Mouse (Mus musculus) midbrain, embryonic 16.5 days (tissue): ENCODE data around the gene A930004D18Rik. TPM values are rescaled to one million over a fixed set of nuclear protein-coding genes. Genes with fewer than 3 reads are reported as not detected.
A peak's percentile ranks its signal among the peaks of the same experiment; 100 is the strongest.

Experiments
- ATAC-seq: fragments of 200-750 bp; cut with Nextera tagmentation; 2 replicates; pipeline ENCODE4 v1.8.0; 2017; ENCODE audit warnings: moderate TSS enrichment
- H3K27ac ChIP-seq: fragments of 300-500 bp; sonication (generic); 2 replicates; pipeline ENCODE4 v1.5.1; 2014; ENCODE audit warnings: mild to moderate bottlenecking, low read length, mixed read lengths
- H3K27me3 ChIP-seq: fragments of 300-500 bp; sonication (generic); 2 replicates; pipeline ENCODE4 v1.6.1; 2014; ENCODE audit warnings: low read depth, low read length, mixed read lengths; ENCODE audit not compliant: control insufficient read depth, insufficient read depth
- H3K36me3 ChIP-seq: fragments of 300-500 bp; sonication (generic); 2 replicates; pipeline ENCODE4 v1.6.1; 2014; ENCODE audit warnings: mild to moderate bottlenecking, low read length, moderate library complexity, mixed read lengths; ENCODE audit not compliant: control insufficient read depth, insufficient read depth
- H3K4me1 ChIP-seq: fragments of 300-500 bp; sonication (generic); 2 replicates; pipeline ENCODE4 v1.6.1; 2014; ENCODE audit warnings: mild to moderate bottlenecking, low read length, mixed read lengths; ENCODE audit not compliant: control insufficient read depth, insufficient read depth
- H3K4me2 ChIP-seq: fragments of 300-500 bp; sonication (generic); 2 replicates; pipeline ENCODE4 v1.6.1; 2014; ENCODE audit warnings: mild to moderate bottlenecking, low read length, mixed read lengths
- H3K4me3 ChIP-seq: fragments of 300-500 bp; sonication (generic); 2 replicates; pipeline ENCODE4 v1.5.1; 2014; ENCODE audit warnings: low read depth, mild to moderate bottlenecking, low read length, moderate library complexity, mixed read lengths
- H3K9ac ChIP-seq: fragments of 300-500 bp; sonication (generic); 2 replicates; pipeline ENCODE4 v1.6.1; 2014; ENCODE audit warnings: low read depth, low read length, mixed read lengths
- H3K9me3 ChIP-seq: fragments of 300-500 bp; sonication (generic); replicated peaks from 2 replicates; pipeline ENCODE4 v1.6.1; 2014; ENCODE audit warnings: mild to moderate bottlenecking, low read length, mixed read lengths; ENCODE audit not compliant: control insufficient read depth, poor library complexity, severe bottlenecking
- WGBS: fragments of 180-500 bp; shearing (Covaris S2); extraction: QIAGEN DNeasy Blood & Tissue Kit; methylation state at CpG from one replicate; pipeline ENCODE4 v1.1.7; 2014; 5-methylcytosine and 5-hydroxymethylcytosine counted together
- polyA plus RNA-seq: library from polyadenylated mRNA; unstranded; fragments of >200 nt; fragmentation: Nextera tagmentation; extraction: Ambion mirVana; gene quantifications from 2 replicates; pipeline ENCODE4 v1.2.1, GENCODE M21; 2015

A930004D18Rik gene
- polyA plus RNA-seq, 1 experiment from 2014 or later, result 7.5 TPM

- Histone ChIP-seq H3K27ac (peak overlapping the region; percentile 99), H3K9me3 (no peaks in the 10 kb centered on the region), H3K9ac (peak overlapping the region; percentile 97), H3K36me3 (no peaks in the 10 kb centered on the region), H3K4me1 (peaks cover 17% of the 10 kb centered on the region), H3K27me3 (no peaks in the 10 kb centered on the region), H3K4me3 (peak overlapping the region; percentile 83), H3K4me2 (peak overlapping the region; percentile 91)
- peak; percentile 63 for ATAC-seq
- 0% methylated on average over 18 of the region's 18 CpGs for WGBS
Observed at GRCm38 (mm10) chr2:18063763-18064251, 26.3 kb upstream of the A930004D18Rik start.

- Histone ChIP-seq H3K36me3 (no peaks in the 10 kb centered on the region), H3K27ac (no peak overlapping the region), H3K4me1 (peaks cover 15% of the 10 kb centered on the region), H3K4me3 (no peak overlapping the region), H3K4me2 (no peak overlapping the region), H3K9me3 (no peaks in the 10 kb centered on the region), H3K27me3 (no peaks in the 10 kb centered on the region), H3K9ac (no peak overlapping the region)
- 38% methylated on average over 1 of the region's 1 CpGs for WGBS
- no peak for ATAC-seq
Observed at GRCm38 (mm10) chr2:18060396-18060795, 22.9 kb upstream of the A930004D18Rik start.

- 79% methylated on average over 1 of the region's 1 CpGs for WGBS
Observed at GRCm38 (mm10) chr2:18059891-18060290, 22.4 kb upstream of the A930004D18Rik start.

GRCm38 (mm10) chr2:18059063-18059462, 21.5 kb upstream of the A930004D18Rik start:
- Histone ChIP-seq H3K4me1 (peaks cover 19% of the 10 kb centered on the region), H3K27me3 (no peaks in the 10 kb centered on the region), H3K36me3 (no peaks in the 10 kb centered on the region), H3K9me3 (no peaks in the 10 kb centered on the region), H3K4me3 (no peak overlapping the region), H3K9ac (no peak overlapping the region), H3K4me2 (no peak overlapping the region), H3K27ac (no peak overlapping the region)
- no peak for ATAC-seq
- 43% methylated on average over 2 of the region's 2 CpGs for WGBS

More at GRCm38 (mm10) chr2:18059891-18060290, 22.4 kb upstream of the A930004D18Rik start:
- H3K36me3 ChIP-seq, result no peaks in the 10 kb centered on the region
- H3K27ac ChIP-seq, result no peak overlapping the region
- H3K4me3 ChIP-seq, result no peak overlapping the region
- H3K4me1 ChIP-seq, result peaks cover 19% of the 10 kb centered on the region
- H3K4me2 ChIP-seq, result no peak overlapping the region
- no peaks in the 10 kb centered on the region for H3K9me3 ChIP-seq
- H3K9ac ChIP-seq, result no peak overlapping the region
- H3K27me3 ChIP-seq, result no peaks in the 10 kb centered on the region
- ATAC-seq, result no peak

- H3K4me1 ChIP-seq, result peaks cover 20% of the 10 kb centered on the region
- H3K4me2 ChIP-seq, result peak overlapping the region; percentile 90
- H3K27me3 ChIP-seq, result no peaks in the 10 kb centered on the region
- 13% methylated on average over 9 of the region's 9 CpGs for WGBS
- no peaks in the 10 kb centered on the region for H3K36me3 ChIP-seq
- peak overlapping the region; percentile 98 for H3K27ac ChIP-seq
- peak overlapping the region; percentile 72 for H3K4me3 ChIP-seq
- no peaks in the 10 kb centered on the region for H3K9me3 ChIP-seq
- ATAC-seq, result no peak
- H3K9ac ChIP-seq, result peak overlapping the region; percentile 86
Observed at GRCm38 (mm10) chr2:18058146-18058708, 20.7 kb upstream of the A930004D18Rik start.

GRCm38 (mm10) chr2:18057336-18058145, 20.0 kb upstream of the A930004D18Rik start:
- Histone ChIP-seq H3K27me3 (no peaks in the 10 kb centered on the region), H3K4me2 (peak overlapping the region; percentile 90), H3K4me3 (peak overlapping the region; percentile 72), H3K9ac (peak overlapping the region; percentile 86), H3K27ac (peak overlapping the region; percentile 98), H3K36me3 (no peaks in the 10 kb centered on the region), H3K9me3 (no peaks in the 10 kb centered on the region), H3K4me1 (peaks cover 20% of the 10 kb centered on the region)
- under 1% methylated on average over 48 of the region's 48 CpGs for WGBS
- peak; percentile 26 for ATAC-seq

GRCm38 (mm10) chr2:18056786-18057255, 19.3 kb upstream of the A930004D18Rik start:
- peaks cover 20% of the 10 kb centered on the region for H3K4me1 ChIP-seq
- peak overlapping the region; percentile 90 for H3K4me2 ChIP-seq
- under 1% methylated on average over 34 of the region's 50 CpGs for WGBS
- peak; percentile 95 for ATAC-seq
- H3K9ac ChIP-seq, result peak overlapping the region; percentile 86
- H3K9me3 ChIP-seq, result no peaks in the 10 kb centered on the region
- H3K27me3 ChIP-seq, result no peaks in the 10 kb centered on the region
- H3K27ac ChIP-seq, result peak overlapping the region; percentile 98
- no peaks in the 10 kb centered on the region for H3K36me3 ChIP-seq
- peak overlapping the region; percentile 72 for H3K4me3 ChIP-seq

GRCm38 (mm10) chr2:18055929-18056785, 18.6 kb upstream of the A930004D18Rik start:
- Histone ChIP-seq H3K9me3 (no peaks in the 10 kb centered on the region), H3K27me3 (no peaks in the 10 kb centered on the region), H3K4me1 (peaks cover 21% of the 10 kb centered on the region), H3K27ac (peak overlapping the region; percentile 98), H3K36me3 (no peaks in the 10 kb centered on the region), H3K9ac (peak overlapping the region; percentile 86), H3K4me3 (peak overlapping the region; percentile 72), H3K4me2 (peak overlapping the region; percentile 90)
- WGBS, result under 1% methylated on average over 43 of the region's 66 CpGs
- peak; percentile 92 for ATAC-seq
